Mouse (Mus musculus): ENCODE data around the gene Wif1.

- TF ChIP-seq GATA1 (IDR thresholded peaks at IDR 0.05; ENCODE audit: low read length) (no peak), TAL1 (IDR thresholded peaks at IDR 0.05; ENCODE audit: low read length) (no peak)
These were observed 18.3 kb downstream of the Wif1 start for GRCm38 (mm10) chr10:121052076-121052475.
